Mouse (Mus musculus) spleen, adult 2 months (tissue): ENCODE measurements around the gene Vwa5b1.

Experiments used
- CTCF ChIP-seq: fragments of 200-500 bp; IDR thresholded peaks from 2 replicates; pipeline ENCODE4 v1.5.1; 2011; ENCODE audit warnings: mild to moderate bottlenecking, inconsistent platforms; ENCODE audit not compliant: insufficient read depth, insufficient read length, insufficient replicate concordance; ENCODE audit errors: extremely low read depth
- POLR2A ChIP-seq: fragments of 200-500 bp; IDR thresholded peaks from 2 replicates; pipeline ENCODE4 v1.6.1; 2011; ENCODE audit warnings: low read depth, low read length, inconsistent platforms

DNA sequence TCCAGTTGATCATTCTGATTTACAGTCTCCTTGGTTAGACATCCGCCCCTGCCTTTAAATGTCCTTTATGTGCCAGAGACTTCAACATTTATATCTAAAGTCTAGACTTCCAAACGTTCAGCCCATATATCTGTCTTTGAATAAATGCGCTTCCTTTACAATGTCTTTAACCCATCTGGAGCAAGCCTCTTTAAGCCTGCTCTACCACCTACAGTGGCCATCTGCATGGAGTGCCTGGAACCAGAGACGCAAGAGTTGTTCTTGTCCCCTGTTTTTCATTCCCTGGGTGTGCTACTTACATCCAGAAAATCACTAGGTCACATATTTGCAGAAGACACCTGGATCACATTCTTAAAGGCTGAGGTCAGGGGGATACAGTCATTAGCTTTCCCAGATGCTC is 44.4 kb upstream of the Vwa5b1 start:
- TF ChIP-seq CTCF: no peak
- TF ChIP-seq POLR2A: no peak
